Mouse (Mus musculus) neural tube, embryonic 10.5 days (tissue): ENCODE data around the gene Phf2.
"Not testable (repeated sequence)": the region's sequence is repeated elsewhere in the genome, so short reads cannot be mapped to it uniquely, and the experiment has no call there.

ENCODE experiments used
- DNase-seq: peaks from one replicate; pipeline ENCODE4 v3.0.0-alpha.2; 2017; ENCODE audit warnings: low spot score; ENCODE audit errors: extremely low spot score

The Phf2 gene

DNA sequence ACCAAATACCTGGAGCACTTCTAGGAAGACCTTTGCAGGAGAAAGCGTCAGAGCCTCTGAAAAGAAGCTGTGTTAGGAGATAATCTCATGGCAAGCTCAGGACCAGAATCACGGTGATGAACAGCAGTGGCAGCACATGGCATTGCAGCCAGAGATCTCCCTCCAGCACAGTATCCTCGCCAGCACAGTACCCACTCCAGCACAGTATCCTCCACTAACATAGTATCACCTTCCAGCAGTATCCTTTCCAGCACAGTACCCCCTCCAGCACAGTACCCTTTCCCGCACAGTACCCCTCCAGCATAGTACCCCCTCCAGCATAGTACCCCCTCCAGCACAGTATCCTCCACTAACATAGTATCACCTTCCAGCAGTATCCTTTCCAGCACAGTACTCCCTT, 61.3 kb downstream of the Phf2 start:
- DNase-seq = not testable (repeated sequence)

DNA sequence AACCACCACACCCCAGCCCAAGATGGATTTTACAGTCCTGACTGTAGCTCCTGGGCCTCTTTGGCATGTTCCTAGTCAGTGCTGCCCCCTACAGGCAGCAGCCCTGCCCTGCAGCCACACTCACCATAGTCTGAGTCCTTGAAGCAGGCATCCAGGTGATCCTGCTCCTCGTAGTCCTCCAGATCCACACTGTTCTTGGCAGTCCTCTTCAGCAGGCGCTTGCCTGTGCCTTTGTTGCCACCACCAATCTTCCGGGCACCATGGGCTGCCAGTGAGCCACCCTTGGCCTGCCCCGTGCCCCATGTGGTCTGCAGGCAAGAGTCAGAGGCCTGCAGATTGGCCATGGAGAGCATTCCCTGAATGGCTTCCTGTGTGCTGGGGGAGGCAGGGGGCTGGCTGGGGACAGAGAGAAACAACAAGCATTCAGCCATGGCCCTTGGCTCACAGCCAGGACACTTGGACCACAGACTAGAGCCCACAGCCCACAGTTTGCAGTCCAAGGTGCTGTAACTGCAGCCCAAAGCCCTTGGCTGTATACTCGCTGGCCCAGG, 63.4 kb downstream of the Phf2 start:
- peak; percentile 63 for DNase-seq

DNA sequence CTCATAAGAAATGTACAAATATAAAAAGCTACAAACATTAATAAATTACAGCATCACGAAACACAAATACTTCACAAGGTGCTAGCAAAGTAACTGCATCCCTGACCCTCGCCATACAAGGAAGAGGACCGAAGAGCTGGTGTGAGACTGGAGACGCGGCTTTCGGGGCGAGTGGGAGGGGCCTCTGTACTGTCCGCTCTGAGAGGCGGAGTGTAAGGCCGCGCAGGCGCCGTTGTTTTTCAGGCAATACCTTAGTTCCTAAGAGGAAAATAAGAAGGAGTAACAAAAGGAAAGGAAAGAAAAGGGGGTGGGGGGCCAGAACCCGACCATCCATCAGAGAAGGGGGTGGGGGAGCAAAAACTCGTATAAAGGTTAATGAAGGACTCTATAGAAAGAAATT, 68.7 kb downstream of the Phf2 start:
- DNase-seq = no peak

DNA sequence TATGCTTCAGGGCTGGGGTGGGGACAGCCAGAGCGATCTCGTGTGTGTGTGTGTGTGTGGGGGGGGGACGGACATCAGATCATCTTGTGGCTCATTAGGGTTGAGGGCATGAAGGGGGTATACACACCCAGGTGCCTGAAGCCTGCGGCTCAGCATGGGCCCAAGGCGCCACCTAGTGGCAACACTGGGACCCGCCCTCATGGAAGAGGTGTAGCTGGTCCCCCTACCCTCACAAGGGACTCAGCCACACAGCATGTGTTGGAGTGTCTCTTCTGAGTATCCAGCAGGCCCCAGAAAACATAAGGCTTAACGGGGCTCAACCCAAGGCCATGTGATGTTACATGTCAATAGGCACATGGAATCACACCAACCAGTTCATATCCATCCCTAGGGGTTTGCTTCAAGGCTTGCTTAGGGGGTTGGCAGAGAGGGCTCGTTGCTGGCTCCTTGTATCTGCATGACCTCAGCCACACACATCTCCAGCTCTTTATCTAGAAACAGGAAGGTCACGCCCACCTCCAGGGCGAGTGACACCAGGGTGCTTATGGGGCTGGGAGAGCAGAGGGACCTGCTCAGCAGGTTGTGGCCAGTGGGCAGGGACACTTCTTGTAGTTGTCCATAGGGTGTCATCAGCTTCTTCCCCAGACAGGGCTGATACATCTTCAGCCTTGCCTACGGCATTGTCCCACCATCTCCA, 69.9 kb downstream of the Phf2 start:
- DNase-seq = peak; percentile 77

DNA sequence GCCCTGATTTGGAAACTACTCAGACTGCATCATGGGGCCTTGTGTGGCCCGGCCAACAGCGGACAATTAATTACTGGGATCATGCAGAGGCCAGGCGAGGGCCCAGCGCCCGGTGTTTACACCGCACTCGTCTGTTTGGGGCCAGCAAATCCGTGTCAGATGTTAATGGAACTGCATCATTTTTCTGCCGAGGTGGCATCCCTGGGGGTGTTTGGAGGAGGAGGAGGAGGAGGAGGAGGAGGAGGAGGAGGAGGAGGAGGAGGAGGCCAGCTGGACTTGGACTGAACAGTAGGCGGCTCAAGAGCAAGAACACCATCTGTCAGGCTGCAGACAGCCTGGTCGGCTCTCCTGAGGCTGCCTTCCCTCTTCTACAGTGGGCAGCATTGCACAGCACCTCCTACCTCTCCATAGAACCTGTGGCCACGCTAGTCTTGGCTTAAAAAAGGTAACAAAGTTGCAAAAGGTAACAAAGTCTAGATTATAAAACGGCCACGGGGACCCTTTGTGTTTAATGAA, 72.6 kb downstream of the Phf2 start:
- peak; percentile 26 for DNase-seq

DNA sequence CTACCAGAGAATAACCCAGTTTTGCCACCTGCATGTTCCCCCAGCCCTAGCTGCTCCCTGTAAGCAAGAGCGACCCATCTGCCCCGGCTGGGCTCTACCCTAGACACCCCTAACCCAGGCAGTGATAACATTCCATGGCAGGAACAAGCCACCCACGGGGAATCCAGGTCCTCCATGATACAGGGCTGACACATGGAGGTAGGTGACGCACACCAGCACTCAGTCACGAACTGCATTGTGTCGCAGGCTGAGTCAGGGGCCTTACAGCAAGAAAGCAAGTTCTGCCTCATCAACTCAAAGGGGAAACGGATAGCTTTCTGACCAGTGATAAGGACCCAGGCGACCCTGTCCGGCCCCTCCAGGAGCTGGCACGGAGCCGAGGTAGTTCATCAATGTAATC, 74.0 kb downstream of the Phf2 start:
- no peak for DNase-seq

DNA sequence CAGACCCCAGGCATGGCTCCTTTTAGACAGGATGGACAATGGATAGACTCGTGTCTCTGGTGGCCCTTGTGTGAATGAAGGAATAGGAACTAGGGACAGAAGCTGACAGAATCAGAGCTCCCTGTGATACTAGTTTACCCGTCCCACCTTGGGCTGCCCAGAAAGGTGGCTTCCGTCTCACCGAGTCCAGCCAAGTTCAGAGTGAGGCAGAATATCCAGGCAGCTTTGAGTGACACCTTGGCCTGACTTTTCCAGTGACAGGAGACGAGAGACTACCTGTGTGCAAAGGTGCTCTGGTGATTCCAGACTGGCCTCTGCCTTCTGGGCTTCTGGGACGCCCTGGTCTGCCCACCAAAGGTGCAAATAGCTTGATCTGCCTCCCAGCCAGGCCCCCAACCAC, 75.2 kb downstream of the Phf2 start:
- DNase-seq = no peak

DNA sequence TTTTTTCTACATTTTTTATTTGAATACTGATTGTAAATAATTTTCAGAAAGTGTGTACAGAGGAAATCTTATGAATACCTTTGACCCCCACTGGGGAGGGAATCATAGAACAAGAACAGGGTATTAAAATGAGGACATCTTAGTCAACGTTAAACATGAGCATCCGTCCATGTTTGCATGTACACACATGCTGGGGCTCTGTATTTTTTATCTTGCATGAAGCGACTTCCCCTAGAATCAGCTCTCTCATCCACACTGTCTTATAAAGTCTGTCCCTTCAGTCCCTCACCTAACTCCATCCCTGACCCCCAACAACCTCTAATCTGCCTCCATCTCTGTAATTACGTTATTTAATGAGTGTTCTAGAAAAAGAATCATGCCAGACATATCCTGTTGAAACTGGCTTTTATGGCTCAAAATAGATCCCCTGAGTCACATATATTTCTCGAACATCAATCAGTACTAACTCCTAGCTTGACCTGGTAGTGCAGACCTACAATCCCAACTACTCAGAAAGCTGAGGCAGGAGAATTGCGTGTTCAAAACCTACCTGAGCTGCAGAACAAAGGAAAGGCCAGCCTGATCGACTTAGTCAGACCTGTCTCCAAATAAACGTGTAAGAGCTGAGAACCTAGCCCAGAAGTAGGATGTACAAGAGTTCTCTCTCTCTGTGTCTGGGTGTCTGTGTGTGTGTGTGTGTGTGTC, 86.2 kb downstream of the Phf2 start:
- no peak for DNase-seq

DNA sequence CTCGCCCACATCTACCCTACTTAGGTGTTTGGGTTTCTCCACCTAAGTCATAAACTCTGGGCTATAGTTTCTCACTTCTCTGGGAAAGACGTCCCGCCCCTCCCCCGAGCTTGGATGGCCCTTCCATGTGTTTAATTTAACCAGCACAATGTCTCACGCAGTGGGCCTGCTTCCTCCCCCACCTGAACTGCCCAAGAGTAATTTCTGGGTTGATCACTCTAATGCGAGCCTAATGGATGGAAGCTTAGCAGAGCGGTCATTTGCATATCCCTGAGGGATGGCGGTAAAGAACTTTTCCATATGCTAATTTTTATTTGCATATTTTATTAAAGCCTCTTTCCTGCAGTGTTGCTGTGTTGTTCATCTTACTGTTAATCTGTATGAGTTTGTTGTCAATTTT, 86.8 kb downstream of the Phf2 start:
- DNase-seq = no peak

DNA sequence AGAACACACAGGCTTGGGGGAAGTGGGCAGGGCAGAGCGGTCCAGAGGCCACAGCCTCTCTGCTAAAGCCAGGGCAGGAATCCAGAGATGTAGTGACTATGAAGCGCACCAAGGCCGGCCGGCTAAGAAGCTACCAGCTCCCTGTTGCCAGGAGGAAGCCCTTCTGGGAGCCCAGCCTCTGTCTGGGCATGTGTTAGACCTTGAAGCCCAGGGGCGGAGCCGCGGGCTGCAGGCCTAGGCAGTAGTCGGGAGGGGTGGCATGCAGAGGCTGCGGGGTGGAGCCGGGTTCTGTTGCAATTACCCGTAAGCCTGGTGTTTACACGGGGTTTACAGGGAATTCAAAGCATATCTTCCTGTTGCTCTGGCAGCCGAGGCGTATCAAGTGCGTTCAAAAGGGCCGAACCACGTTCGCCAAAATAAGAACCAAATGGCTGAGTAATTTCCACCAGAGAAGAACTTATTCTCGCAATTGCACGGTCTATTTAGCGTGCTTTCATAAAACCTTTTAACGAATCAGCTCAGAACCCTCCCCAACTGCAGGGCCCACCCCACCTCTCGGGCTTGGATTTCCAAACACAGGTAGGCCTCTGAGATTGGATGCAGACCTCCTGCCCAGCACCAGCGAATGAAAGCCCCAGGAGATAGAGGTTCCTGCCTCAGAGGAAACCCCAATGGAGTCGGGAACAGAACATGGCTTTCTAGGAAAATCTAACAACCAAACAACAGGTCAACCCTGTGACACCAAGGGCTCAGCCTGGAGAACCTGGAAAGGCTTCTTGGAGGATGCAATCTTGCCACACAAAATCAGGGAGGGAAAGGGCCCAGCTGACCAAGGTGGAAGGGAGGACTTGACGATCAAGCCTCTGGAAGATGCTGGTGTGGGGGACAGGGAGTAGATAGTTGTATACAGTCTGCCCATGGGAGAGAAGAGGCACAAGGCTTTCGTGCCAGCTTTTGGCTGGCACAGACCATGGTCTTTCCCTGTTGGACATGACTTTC, 87.9 kb downstream of the Phf2 start:
- DNase-seq = no peak

DNA sequence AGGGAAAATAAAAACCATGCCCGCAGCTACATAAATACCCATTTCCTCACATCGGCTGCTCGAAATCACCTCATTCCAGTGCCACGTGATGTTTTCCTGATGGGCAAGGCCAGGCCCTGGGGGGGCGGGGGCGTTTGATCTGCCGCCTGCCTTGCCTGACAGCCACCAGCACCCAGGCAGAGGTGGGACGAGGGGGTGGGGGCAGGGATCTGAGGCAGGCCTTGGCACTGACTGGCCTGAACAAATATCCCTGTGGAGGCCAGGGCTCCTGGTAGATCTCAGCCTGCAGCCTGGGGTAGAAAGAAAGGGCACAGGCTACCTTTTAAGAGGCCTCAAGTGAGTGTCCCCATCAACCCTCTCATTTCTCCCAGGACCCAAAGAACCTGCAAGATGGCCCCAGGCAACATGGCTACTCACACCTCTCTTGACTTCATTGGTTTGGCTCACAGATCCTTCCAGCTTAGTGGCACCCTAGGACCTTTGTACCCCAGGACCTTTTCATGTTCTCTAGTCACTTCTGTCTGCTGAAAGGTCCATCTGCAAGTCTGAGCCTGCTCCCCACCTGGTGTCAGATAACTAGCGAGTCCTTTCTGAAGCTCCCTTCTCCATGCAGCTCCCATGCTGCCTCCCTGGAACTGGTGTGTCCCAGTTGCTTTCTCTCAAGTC, 90.4 kb downstream of the Phf2 start:
- DNase-seq = no peak

DNA sequence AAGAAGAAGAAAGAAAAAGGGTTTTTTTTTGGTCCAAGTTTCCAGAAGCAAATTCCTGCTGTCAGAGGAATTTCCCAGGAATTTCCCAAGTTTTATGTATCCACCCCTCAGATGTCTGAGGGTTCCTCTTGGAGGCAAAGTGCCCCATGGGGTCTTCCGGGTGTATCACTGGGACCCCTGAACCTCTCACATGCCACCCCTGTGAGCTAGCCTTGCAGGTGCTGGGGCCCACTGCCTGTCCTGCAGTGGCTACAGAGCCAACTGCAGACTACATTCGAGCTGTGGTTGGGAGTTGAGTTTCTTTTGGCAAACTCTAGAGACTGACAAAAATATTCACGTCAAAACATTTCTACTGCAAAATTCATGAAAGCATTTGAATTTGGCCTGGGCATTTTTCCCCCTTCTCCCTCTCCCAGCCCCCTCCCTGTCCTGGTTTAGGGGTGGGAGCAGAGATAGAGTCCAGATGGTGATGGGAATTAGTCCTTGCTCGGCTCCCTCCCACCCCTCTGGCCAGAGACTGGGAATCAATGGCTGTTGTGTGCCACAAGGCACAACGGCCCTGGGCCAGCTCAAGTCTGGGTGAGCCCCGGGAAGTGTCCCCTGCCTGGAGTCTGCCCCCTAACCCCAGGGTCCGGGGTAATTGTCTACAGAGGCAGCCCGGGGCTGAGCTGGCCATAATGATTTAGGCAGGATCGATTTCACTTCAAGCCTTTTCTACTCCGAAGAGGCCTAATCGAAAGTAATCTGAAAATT, 91.2 kb downstream of the Phf2 start:
- DNase-seq = no peak

DNA sequence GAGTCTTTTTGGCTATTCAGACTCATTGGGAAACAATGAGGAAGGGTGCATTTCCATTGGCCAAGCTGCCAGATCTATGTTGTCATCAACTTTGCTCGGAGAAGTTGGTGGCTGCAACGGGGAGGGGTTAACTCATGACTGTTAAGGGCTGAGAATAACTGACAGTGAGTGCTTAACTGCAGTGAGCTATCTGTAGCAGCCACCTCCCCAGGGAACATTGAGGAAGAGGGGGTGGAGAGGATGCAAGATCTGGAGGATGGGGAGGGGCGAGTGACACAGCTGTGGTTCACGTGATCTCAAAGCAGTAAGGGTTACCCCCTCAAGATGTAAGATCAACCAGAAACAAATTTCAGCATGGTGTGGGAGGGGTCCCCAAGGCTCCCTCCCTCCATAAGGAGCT, 92.8 kb downstream of the Phf2 start:
- DNase-seq = no peak

DNA sequence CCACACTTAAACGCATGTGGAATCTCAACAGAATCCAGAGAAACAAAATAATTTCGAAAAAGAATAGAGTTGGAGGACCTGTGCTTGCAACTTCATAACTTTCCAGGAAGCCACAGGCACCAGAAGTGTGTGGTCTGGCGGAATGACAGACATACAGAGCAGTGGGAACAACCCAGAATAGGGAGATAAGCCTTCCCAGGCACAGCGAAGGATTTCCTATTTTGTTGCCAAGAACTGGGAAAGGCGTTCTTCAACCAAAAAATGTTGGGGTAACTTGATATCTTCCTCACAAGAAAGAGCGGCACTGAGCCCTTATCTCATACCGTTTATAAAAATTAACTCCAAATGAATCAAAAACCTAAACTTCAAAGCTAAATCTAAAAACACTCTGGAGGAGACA, 96.4 kb downstream of the Phf2 start:
- DNase-seq = no peak

DNA sequence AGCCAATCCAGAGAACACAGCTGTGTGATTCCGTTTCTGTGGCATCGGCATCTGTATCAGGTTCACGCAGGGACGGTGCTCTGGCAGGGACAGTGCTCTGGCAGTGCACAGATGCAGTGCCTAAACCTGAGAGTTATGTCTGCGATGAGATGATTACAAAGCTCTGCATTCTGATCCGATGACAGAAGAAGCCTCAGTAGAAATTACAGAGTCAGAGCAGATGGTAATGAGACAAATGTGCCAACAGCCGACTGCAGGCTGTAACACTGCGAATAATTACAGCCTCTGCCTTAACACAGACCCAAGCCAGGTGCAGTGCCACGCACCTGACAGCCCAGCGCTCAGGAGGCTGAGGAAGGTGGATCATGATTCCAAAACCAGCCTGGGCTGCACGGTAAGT, 102.8 kb downstream of the Phf2 start:
- no peak for DNase-seq

DNA sequence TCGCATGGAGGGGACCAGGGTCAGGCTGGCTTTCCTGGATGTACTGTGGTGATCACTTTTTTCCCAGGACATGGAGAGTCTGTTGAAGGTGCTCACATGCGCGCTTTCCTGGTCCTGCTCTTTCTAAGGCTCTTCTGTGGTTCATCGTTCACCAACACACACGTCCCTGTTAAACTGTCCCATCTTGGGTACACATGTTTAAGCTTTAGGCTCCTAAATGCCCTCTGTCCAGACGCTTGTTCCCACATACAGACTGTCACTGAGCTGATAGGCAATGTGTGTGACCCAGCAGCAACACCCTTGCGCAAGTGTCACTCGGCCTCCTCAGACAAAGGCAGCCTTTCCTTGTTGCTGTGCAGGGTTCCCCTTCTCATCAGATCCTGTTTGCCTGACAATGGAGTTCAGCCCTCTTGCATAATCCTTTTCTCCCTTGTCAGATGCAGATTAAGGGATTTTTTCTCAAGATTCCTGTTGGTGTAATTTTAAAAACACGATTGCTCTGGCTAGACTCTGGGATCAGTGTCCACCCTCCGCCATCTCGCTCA, 107.1 kb downstream of the Phf2 start:
- no peak for DNase-seq

DNA sequence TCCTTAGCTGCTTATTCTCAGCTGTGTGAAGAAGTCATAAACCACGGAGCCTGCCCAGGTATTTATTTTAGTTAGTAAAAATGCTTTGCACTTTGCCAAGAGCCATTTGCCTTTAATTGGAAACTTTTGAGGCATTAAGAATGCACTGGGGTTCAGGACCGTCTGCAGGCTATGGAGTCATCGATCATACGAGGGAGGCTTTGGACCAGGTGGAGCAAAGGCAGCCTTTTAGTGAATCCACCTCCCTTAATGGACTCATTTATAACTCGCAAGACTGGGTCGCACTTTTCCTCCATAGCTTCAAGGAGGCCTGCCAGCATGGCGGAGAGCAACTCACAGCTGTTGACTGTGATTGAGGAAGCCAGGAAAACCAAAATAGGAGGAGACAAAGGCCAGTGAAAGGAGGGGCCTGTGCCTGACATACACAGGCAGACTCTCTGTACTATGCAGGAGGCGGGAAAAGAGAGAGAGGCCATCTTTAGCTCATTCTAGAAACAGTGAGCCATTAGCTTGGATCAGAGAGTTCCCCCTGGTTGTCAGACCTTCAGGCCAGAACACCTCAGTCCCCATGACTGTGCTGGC, 110.0 kb downstream of the Phf2 start:
- DNase-seq = no peak

DNA sequence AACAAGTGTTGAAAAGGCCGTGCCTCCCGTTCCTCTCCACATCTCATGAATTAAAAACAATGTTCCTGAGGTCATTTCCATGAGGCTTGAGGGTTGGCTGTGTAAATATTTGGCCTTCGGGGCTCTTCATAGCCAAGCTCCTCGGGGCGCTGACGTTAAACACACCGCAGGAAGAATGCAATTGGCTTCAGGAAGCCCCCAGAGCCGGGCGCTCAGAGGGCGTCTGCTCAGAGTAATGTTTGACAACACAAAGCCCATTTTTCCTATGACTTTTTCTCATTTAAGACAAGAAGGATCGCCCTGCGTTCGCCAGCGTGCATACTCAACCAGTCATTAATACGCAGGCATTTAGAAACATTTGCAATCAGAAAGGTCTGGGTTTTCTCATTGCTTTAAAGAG, 114.2 kb downstream of the Phf2 start:
- no peak for DNase-seq
